Mouse (Mus musculus) heart, embryonic 15.5 days (tissue): ENCODE measurements around the gene Dusp6. TPM values are rescaled to one million over a fixed set of nuclear protein-coding genes. Genes with fewer than 3 reads are reported as not detected.
A peak's percentile ranks its signal among the peaks of the same experiment; 100 is the strongest.

ENCODE experiments used
- ATAC-seq: fragments of 200-750 bp; cut with Nextera tagmentation; replicated peaks from 2 replicates; pipeline ENCODE4 v1.8.0; 2017; ENCODE audit warnings: low read depth, moderate TSS enrichment; ENCODE audit not compliant: insufficient number of reproducible peaks, insufficient read depth, low FRiP score
- H3K27ac ChIP-seq: fragments of 300-500 bp; sonication (generic); 2 replicates; pipeline ENCODE4 v1.5.1; 2015; ENCODE audit warnings: mild to moderate bottlenecking, inconsistent platforms
- H3K27me3 ChIP-seq: fragments of 300-500 bp; sonication (generic); 2 replicates; pipeline ENCODE4 v1.6.1; 2015; ENCODE audit warnings: inconsistent platforms
- H3K36me3 ChIP-seq: fragments of 300-500 bp; sonication (generic); 2 replicates; pipeline ENCODE4 v1.6.1; 2015; ENCODE audit warnings: mild to moderate bottlenecking, inconsistent platforms
- H3K4me1 ChIP-seq: fragments of 300-500 bp; sonication (generic); replicated peaks from 2 replicates; pipeline ENCODE4 v1.6.1; 2015; ENCODE audit warnings: inconsistent platforms
- H3K4me2 ChIP-seq: fragments of 300-500 bp; sonication (generic); 2 replicates; pipeline ENCODE4 v1.6.1; 2015; ENCODE audit warnings: inconsistent platforms, mild to moderate bottlenecking, moderate library complexity
- H3K4me3 ChIP-seq: fragments of 300-500 bp; sonication (generic); 2 replicates; pipeline ENCODE4 v1.5.1; 2015; ENCODE audit warnings: mild to moderate bottlenecking, inconsistent platforms
- H3K9ac ChIP-seq: fragments of 300-500 bp; sonication (generic); 2 replicates; pipeline ENCODE4 v1.6.1; 2015; ENCODE audit warnings: mild to moderate bottlenecking, inconsistent platforms
- H3K9me3 ChIP-seq: fragments of 300-500 bp; sonication (generic); replicated peaks from 2 replicates; pipeline ENCODE4 v1.6.1; 2016; ENCODE audit warnings: inconsistent platforms
- WGBS: fragments of 180-500 bp; shearing (Covaris S2); methylation state at CpG from one replicate; pipeline ENCODE4 v1.1.7; 2015; ENCODE audit warnings: mixed read lengths; 5-methylcytosine and 5-hydroxymethylcytosine counted together
- polyA plus RNA-seq: library from polyadenylated mRNA; unstranded; fragments of >200 nt; fragmentation: Nextera tagmentation; extraction: Ambion mirVana; gene quantifications from 2 replicates; pipeline ENCODE4 v1.2.1, GENCODE M21; 2015

The Dusp6 gene
- polyA plus RNA-seq, 1 experiment from 2014 or later = 34.9 TPM

DNA sequence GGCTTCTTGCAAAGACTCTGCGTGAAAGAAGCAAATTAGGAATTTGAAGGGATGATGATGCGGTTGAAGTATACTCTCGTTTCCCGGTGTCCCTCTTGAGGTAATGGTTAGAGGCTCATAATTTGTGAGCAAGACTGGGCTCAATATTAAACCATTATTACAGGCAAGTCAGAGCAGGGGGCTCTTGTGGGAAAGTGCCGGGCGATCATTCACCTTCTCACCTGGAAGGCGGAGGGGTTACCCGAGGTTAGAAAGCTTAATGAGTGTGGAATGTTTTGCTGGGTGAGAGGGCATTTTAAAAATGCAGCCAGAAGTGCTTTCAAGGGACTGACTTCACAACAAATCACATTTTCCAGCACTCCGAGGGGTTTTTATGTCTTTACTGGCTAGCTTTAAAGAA lies 36.3 kb downstream of the Dusp6 start:
- Histone ChIP-seq H3K4me3 (no peak overlapping the region), H3K4me1 (peaks cover 22% of the 10 kb centered on the region), H3K4me2 (no peak overlapping the region), H3K27ac (no peak overlapping the region), H3K36me3 (no peaks in the 10 kb centered on the region), H3K9me3 (no peaks in the 10 kb centered on the region), H3K9ac (no peak overlapping the region), H3K27me3 (no peaks in the 10 kb centered on the region)
- 45% methylated on average over 9 of the region's 9 CpGs for WGBS
- no peak for ATAC-seq

- Histone ChIP-seq H3K4me2 (no peak overlapping the region), H3K36me3 (no peaks in the 10 kb centered on the region), H3K9ac (no peak overlapping the region), H3K27ac (peak overlapping the region; percentile 3; the same call in 1 of the 2 replicates), H3K4me1 (peaks cover 22% of the 10 kb centered on the region), H3K27me3 (no peaks in the 10 kb centered on the region), H3K9me3 (no peaks in the 10 kb centered on the region), H3K4me3 (no peak overlapping the region)
- no peak for ATAC-seq
- 34% methylated on average over 4 of the region's 4 CpGs for WGBS
Measured at GRCm38 (mm10) chr10:99302051-99302450, 39.0 kb downstream of the Dusp6 start.

GRCm38 (mm10) chr10:99308837-99309236 lies 45.8 kb downstream of the Dusp6 start:
- Histone ChIP-seq H3K9me3 (no peaks in the 10 kb centered on the region), H3K4me2 (no peak overlapping the region), H3K4me3 (no peak overlapping the region), H3K27ac (no peak overlapping the region), H3K4me1 (no peaks in the 10 kb centered on the region), H3K27me3 (no peaks in the 10 kb centered on the region), H3K9ac (no peak overlapping the region), H3K36me3 (no peaks in the 10 kb centered on the region)
- no peak for ATAC-seq
- WGBS = 91% methylated on average over 4 of the region's 4 CpGs

GRCm38 (mm10) chr10:99309617-99310016 lies 46.6 kb downstream of the Dusp6 start:
- Histone ChIP-seq H3K9ac (no peak overlapping the region), H3K4me1 (no peaks in the 10 kb centered on the region), H3K4me2 (no peak overlapping the region), H3K27ac (no peak overlapping the region), H3K27me3 (no peaks in the 10 kb centered on the region), H3K4me3 (no peak overlapping the region), H3K36me3 (no peaks in the 10 kb centered on the region), H3K9me3 (no peaks in the 10 kb centered on the region)
- WGBS = 67% methylated on average over 9 of the region's 9 CpGs
- ATAC-seq = no peak

DNA sequence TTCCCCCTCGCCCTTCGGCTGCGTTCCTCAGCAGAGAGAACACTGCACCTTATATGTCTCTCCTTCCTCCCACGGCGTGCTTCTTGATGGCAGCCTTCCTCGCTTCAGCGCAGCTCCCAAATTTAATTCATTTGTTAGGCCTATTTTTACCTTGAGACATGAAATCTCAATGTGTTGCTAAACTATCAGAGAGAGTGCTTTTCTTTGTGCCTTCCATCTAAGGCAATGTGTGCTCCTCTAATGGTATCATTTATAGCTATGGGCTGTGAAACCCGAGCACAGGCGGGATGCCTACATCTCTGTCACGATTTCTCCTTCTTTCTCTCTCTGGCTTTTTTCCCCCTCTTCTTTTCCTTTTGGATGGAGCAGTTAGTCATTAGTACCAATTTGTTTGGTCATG lies 47.2 kb downstream of the Dusp6 start:
- no peak overlapping the region for H3K4me3 ChIP-seq
- no peaks in the 10 kb centered on the region for H3K4me1 ChIP-seq
- no peak overlapping the region for H3K4me2 ChIP-seq
- H3K9ac ChIP-seq = no peak overlapping the region
- no peaks in the 10 kb centered on the region for H3K36me3 ChIP-seq
- no peaks in the 10 kb centered on the region for H3K27me3 ChIP-seq
- no peaks in the 10 kb centered on the region for H3K9me3 ChIP-seq
- H3K27ac ChIP-seq = no peak overlapping the region
- no peak for ATAC-seq
- 67% methylated on average over 10 of the region's 10 CpGs for WGBS

DNA sequence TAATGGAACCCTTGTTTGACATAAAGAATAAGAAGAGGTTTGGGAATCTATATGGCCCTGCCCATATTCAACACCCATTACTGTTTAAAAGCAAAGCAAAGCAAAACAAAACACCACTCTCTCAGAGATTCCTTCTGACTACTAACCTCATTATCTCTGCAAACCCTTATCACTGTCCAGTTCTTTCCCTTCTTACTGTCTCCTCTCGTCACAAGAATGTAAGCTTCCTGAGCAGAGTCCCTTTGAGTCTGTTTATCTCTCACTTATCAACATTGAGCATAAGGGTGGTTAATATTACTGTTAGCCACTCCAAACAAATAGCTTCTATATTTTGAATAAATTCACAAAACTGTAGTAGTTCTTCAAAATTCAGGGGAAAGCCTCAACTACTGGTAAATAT lies 48.9 kb downstream of the Dusp6 start:
- no peak overlapping the region for H3K4me3 ChIP-seq
- H3K9me3 ChIP-seq = no peaks in the 10 kb centered on the region
- H3K27me3 ChIP-seq = no peaks in the 10 kb centered on the region
- H3K4me2 ChIP-seq = no peak overlapping the region
- ATAC-seq = no peak
- H3K27ac ChIP-seq = no peak overlapping the region
- no peaks in the 10 kb centered on the region for H3K36me3 ChIP-seq
- no peaks in the 10 kb centered on the region for H3K4me1 ChIP-seq
- no peak overlapping the region for H3K9ac ChIP-seq
- 35% methylated on average over 1 of the region's 1 CpGs for WGBS

DNA sequence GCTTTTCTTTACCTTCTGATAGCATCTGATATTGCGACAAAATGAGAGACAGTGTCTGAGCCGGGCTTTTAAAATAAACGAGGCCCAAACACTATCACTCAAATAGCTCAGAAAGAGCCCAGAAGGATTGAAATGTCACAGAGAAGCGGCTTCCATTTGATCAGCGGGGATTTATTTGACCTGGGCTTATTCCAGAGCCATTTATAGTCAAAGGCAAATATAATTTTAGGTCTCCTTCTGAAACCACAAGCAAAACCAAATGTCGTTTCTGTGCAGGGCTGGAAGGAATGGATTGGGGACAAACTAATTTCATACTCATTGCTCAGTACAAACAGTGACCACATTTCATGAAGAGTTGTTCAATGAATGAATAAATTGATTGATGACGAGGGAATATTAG lies 51.3 kb downstream of the Dusp6 start:
- Histone ChIP-seq H3K9me3 (no peaks in the 10 kb centered on the region), H3K4me2 (no peak overlapping the region), H3K9ac (no peak overlapping the region), H3K4me3 (no peak overlapping the region), H3K36me3 (no peaks in the 10 kb centered on the region), H3K4me1 (no peaks in the 10 kb centered on the region), H3K27ac (no peak overlapping the region), H3K27me3 (no peaks in the 10 kb centered on the region)
- WGBS = 74% methylated on average over 7 of the region's 7 CpGs
- no peak for ATAC-seq

GRCm38 (mm10) chr10:99317057-99317456 lies 54.0 kb downstream of the Dusp6 start:
- no peak overlapping the region for H3K4me3 ChIP-seq
- no peaks in the 10 kb centered on the region for H3K36me3 ChIP-seq
- H3K9ac ChIP-seq = no peak overlapping the region
- no peaks in the 10 kb centered on the region for H3K4me1 ChIP-seq
- ATAC-seq = no peak
- H3K27ac ChIP-seq = no peak overlapping the region
- no peak overlapping the region for H3K4me2 ChIP-seq
- no peaks in the 10 kb centered on the region for H3K27me3 ChIP-seq
- no peaks in the 10 kb centered on the region for H3K9me3 ChIP-seq

Other genes starting within 250 kb of the Dusp6 start
- 7.2 and 10.6 TPM in 2 replicates for gene Poc1b, start 156.2 kb upstream of the Dusp6 start, polyA plus RNA-seq
- 5.5 and 7.4 TPM in 2 replicates for gene Galnt4, start 155.1 kb upstream of the Dusp6 start, polyA plus RNA-seq
- not detected in 2 replicates for gene Phxr2, start 136.9 kb upstream of the Dusp6 start, polyA plus RNA-seq